Mouse (Mus musculus) heart, embryonic 14.5 days (tissue): Measurements from ENCODE around the gene Gm6034. TPM values are rescaled to one million over a fixed set of nuclear protein-coding genes. Genes with fewer than 3 reads are reported as not detected.
"Not testable (repeated sequence)": the region's sequence is repeated elsewhere in the genome, so short reads cannot be mapped to it uniquely, and the experiment has no call there.

Source experiments
- ATAC-seq: fragments of 200-750 bp; cut with Nextera tagmentation; 2 replicates; pipeline ENCODE4 v1.8.0; 2017; ENCODE audit warnings: low read depth, moderate TSS enrichment; ENCODE audit not compliant: insufficient number of reproducible peaks, insufficient read depth, low FRiP score
- H3K27ac ChIP-seq, 2 experiments: fragments of 200-500 bp in 1 of 2; fragments of 300-500 bp in 1 of 2; sonication (generic) in 1 of 2; replicated peaks in 1 of 2; 2 replicates each; pipeline ENCODE4 v1.5.1; 2012 to 2014; ENCODE audit warnings: low read depth in 2 of 2, low read length in 2 of 2, control low read depth in 1 of 2, mild to moderate bottlenecking in 1 of 2, mixed read lengths in 1 of 2; ENCODE audit not compliant: control insufficient read depth in 1 of 2, insufficient read depth in 1 of 2
- H3K27me3 ChIP-seq: fragments of 300-500 bp; sonication (generic); 2 replicates; pipeline ENCODE4 v1.6.1; 2014; ENCODE audit warnings: mild to moderate bottlenecking, low read length, control low read depth; ENCODE audit not compliant: control insufficient read depth, insufficient read depth
- H3K36me3 ChIP-seq: fragments of 300-500 bp; sonication (generic); 2 replicates; pipeline ENCODE4 v1.6.1; 2014; ENCODE audit warnings: mild to moderate bottlenecking, control low read depth, low read length, mixed read lengths; ENCODE audit not compliant: control insufficient read depth, insufficient read depth
- H3K4me1 ChIP-seq, 2 experiments: fragments of 200-500 bp in 1 of 2; fragments of 300-500 bp in 1 of 2; sonication (generic) in 1 of 2; 2 replicates each; pipeline ENCODE4 v1.6.1; 2012 to 2014; ENCODE audit warnings: low read length in 2 of 2, control low read depth in 1 of 2, mixed read lengths in 1 of 2; ENCODE audit not compliant: control insufficient read depth in 2 of 2, insufficient read depth in 2 of 2
- H3K4me2 ChIP-seq: fragments of 300-500 bp; sonication (generic); 2 replicates; pipeline ENCODE4 v1.6.1; 2014; ENCODE audit warnings: mild to moderate bottlenecking, low read length
- H3K4me3 ChIP-seq, 2 experiments: fragments of 200-500 bp in 1 of 2; fragments of 300-500 bp in 1 of 2; sonication (generic) in 1 of 2; 2 replicates each; pipeline ENCODE4 v1.5.1; 2012 to 2014; ENCODE audit warnings: low read length in 2 of 2, mild to moderate bottlenecking in 2 of 2, control low read depth in 1 of 2, low read depth in 1 of 2, moderate library complexity in 1 of 2; ENCODE audit not compliant: control insufficient read depth in 1 of 2, insufficient read depth in 1 of 2
- H3K9ac ChIP-seq: fragments of 300-500 bp; sonication (generic); 2 replicates; pipeline ENCODE4 v1.6.1; 2014; ENCODE audit warnings: mild to moderate bottlenecking, low read length
- H3K9me3 ChIP-seq: fragments of 300-500 bp; sonication (generic); 2 replicates; pipeline ENCODE4 v1.6.1; 2016; ENCODE audit warnings: low read length, control low read depth; ENCODE audit not compliant: control insufficient read depth
- WGBS: fragments of 180-500 bp; shearing (Covaris S2); extraction: QIAGEN DNeasy Blood & Tissue Kit; methylation state at CpG from one replicate; pipeline ENCODE4 v1.1.7; 2014; 5-methylcytosine and 5-hydroxymethylcytosine counted together
- polyA plus RNA-seq: library from polyadenylated mRNA; unstranded; fragments of >200 nt; fragmentation: Nextera tagmentation; extraction: Ambion mirVana; gene quantifications from 2 replicates; pipeline ENCODE4 v1.2.1, GENCODE M21; 2014

Gene Gm6034
- polyA plus RNA-seq, 1 experiment from 2014 or later, result not detected

DNA sequence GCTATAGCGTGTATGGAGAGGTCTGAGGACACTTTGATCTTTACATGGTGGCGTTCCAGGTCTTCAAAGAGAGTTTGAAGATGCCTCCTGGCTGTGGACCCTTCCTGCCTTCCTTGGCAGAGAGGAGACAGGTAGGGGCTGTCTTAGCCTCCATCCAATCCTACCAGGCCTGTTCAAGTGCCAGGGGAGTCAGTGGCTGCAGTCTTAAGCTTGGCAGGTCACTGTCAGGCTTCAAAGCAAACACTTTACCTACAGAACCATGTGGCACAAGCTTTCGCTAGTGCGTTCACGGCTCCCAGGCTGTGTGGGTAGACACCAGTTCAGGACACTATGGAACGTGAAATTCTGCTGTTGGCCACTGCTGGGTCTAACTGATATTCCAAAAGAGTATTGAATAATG, 19.8 kb upstream of the Gm6034 start:
- no peak overlapping the region for H3K27ac ChIP-seq
- H3K4me1 ChIP-seq, result peaks cover 0 to 6% of the 10 kb centered on the region in 2 experiments; a peak in 2 of 4 replicates
- H3K36me3 ChIP-seq, result no peaks in the 10 kb centered on the region
- H3K9me3 ChIP-seq, result no peaks in the 10 kb centered on the region; the same call in 1 of the 2 replicates
- no peak overlapping the region for H3K9ac ChIP-seq
- H3K4me3 ChIP-seq, result no peak overlapping the region
- 92% methylated on average over 6 of the region's 6 CpGs for WGBS
- H3K4me2 ChIP-seq, result no peak overlapping the region
- H3K27me3 ChIP-seq, result no peaks in the 10 kb centered on the region
- ATAC-seq, result no peak

DNA sequence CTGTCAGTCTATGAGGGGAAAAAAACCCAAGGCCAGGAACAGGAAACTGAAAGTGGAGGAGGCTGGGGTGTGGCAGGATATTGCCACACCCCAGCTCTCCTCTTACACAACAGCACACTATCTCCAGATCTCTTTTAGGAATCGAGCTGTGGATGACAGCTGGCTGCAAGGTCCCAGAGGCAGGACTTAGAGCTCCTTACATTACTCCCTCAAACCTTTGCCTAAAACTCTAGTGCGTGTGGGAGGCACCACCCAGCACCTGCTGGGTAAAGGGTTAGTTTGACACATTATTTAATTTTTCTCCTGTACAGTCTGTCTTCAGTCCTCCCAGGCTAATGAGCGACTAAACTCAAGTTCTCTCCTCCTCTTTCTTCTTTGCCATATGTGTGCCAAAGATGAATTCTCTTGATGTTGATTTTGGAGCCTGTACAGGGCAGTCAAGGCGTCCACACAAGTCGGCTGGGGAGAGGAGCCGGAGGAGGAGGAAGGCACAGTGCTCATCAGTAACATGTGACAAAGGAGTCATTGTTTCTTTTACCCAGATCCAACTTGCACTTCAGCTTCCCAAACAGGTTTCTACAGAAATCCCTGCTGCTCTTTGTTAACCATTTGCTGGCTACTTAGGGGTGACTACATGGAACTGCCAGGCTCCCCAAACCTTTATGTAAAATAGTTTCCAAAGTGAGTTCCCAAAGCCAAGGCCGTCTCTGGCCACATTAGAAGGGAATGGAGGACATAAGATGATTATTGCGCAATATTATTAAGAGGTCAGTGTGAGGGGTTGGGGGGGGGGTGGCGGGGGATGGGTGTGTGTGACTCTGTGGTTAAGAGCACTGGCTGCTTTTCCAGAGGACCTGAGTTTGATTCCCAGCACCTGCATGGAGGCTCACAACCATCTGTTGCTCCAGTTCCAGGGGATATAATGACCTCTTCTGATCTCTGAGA, 18.8 kb upstream of the Gm6034 start:
- no peak for ATAC-seq
- H3K4me1 ChIP-seq, result peaks cover 0 to 6% of the 10 kb centered on the region in 2 experiments; a peak in 2 of 4 replicates
- no peak overlapping the region for H3K4me3 ChIP-seq
- no peak overlapping the region for H3K9ac ChIP-seq
- H3K27ac ChIP-seq, result no peak overlapping the region
- H3K27me3 ChIP-seq, result no peaks in the 10 kb centered on the region
- WGBS, result 59% methylated on average over 9 of the region's 9 CpGs
- H3K9me3 ChIP-seq, result no peaks in the 10 kb centered on the region; the same call in 1 of the 2 replicates
- no peak overlapping the region for H3K4me2 ChIP-seq
- no peaks in the 10 kb centered on the region for H3K36me3 ChIP-seq

DNA sequence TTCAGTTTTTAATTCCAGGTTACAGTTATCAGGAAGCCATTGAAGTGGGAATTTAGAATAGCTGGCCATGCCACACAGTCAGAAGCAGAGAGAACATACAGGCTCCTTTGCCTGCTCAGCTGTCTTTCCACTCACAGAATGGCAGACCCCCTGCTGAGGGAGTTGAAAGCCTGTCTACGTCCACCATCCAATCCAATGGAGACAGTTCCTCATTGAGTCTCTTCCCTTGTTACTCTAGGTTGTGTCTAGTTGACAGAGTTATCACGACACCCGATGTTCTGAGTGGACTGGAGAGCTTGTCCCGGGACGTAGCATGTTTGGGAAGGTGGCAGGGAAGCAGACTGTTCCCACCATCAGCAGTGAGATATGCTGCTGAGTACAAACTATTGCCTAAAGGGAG, 17.6 kb upstream of the Gm6034 start:
- Histone ChIP-seq H3K4me2 (no peak overlapping the region), H3K4me1 (peaks cover 0 to 6% of the 10 kb centered on the region in 2 experiments; a peak in 2 of 4 replicates), H3K27me3 (no peaks in the 10 kb centered on the region), H3K4me3 (no peak overlapping the region), H3K27ac (no peak overlapping the region), H3K9ac (no peak overlapping the region), H3K36me3 (no peaks in the 10 kb centered on the region), H3K9me3 (no peaks in the 10 kb centered on the region; the same call in 1 of the 2 replicates)
- 41% methylated on average over 5 of the region's 5 CpGs for WGBS
- no peak for ATAC-seq

DNA sequence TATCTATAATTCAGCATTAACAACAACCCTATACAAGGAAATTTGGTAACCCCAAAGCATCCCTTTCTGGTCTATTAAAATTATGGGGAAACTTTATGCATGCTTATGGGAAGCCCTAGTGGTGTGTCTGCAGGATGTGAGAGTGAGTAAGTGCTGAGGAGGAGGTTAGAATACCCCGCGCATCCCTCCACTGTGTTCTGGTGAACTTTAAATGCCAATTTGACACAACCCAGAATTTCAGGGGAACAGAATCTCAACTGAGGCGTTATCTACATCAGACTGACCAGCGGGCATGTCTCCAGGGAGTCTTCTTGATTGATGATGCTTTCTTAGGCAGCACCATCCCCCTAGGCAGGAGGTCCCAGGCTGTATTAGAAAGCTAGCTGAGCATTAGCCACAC, 16.9 kb upstream of the Gm6034 start:
- H3K4me1 ChIP-seq, result peaks cover 0 to 6% of the 10 kb centered on the region in 2 experiments; a peak in 2 of 4 replicates
- no peak overlapping the region for H3K4me2 ChIP-seq
- 53% methylated on average over 4 of the region's 4 CpGs for WGBS
- no peak for ATAC-seq
- H3K27ac ChIP-seq, result no peak overlapping the region
- no peak overlapping the region for H3K4me3 ChIP-seq
- no peaks in the 10 kb centered on the region for H3K27me3 ChIP-seq
- no peaks in the 10 kb centered on the region for H3K36me3 ChIP-seq
- H3K9me3 ChIP-seq, result no peaks in the 10 kb centered on the region
- no peak overlapping the region for H3K9ac ChIP-seq

DNA sequence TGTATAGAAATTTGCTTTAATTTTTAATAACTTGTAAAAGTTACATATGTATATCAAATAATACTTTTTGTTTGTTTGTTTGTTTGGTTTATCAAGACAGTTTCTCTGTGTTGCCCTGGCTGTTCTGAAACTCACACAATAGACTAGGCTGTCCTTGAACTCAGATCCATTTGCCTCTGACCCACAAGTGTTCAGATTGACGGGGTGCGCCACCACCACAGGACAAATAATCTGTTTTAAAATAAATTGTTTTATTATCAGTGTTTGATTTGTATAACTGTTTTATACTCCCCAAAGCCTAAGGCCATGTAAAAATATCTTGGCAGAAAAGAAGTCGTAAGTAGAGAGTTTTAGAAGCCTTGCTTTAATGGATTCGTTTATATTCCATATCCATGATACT, 15.1 kb upstream of the Gm6034 start:
- Histone ChIP-seq H3K9ac (no peak overlapping the region), H3K27me3 (no peaks in the 10 kb centered on the region; the same call in 1 of the 2 replicates), H3K27ac (no peak overlapping the region), H3K36me3 (no peaks in the 10 kb centered on the region), H3K9me3 (no peaks in the 10 kb centered on the region), H3K4me1 (peaks cover 0 to 6% of the 10 kb centered on the region in 2 experiments; a peak in 2 of 4 replicates), H3K4me3 (no peak overlapping the region), H3K4me2 (no peak overlapping the region)
- 91% methylated on average over 4 of the region's 4 CpGs for WGBS
- ATAC-seq, result no peak

DNA sequence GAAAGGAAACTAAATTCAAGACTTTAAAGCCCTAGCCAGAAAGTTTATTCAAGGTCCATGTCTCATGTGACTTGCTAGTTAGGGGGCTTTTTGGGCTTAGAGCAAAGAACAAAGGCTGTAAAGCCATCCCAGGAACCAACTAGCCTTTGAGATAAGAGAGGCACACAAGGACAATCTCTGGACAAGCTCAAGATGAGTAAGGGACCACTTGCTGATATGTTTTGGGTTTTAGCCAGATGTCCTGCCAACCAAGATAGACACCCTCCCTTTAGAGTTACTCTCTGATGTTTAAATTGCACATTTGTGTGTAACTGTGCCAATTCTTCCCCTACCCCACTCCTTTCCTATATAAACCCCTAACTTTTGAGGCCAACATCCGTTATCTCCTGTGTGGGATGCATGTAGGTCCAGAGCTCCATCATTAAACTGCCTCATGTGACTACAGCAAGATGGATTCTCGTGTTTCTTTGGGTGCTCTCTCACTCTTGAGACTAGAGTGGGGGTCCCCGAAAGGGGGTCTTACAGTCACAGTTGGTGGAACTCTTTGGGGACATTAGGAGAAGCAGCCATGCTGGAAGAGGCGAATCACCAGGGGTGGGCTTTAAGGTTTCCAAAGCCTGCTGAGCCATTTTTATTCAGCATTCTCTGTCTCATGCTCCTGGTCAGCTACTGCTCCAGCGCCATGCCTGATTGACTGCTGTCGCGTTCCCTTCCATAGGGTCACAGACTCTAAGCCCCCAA, 13.7 kb upstream of the Gm6034 start:
- H3K4me3 ChIP-seq, result no peak overlapping the region
- no peaks in the 10 kb centered on the region for H3K36me3 ChIP-seq
- peaks cover 0 to 1% of the 10 kb centered on the region in 2 experiments; a peak in 2 of 4 replicates for H3K4me1 ChIP-seq
- H3K27me3 ChIP-seq, result no peaks in the 10 kb centered on the region; the same call in 1 of the 2 replicates
- H3K9ac ChIP-seq, result no peak overlapping the region
- no peak for ATAC-seq
- no peaks in the 10 kb centered on the region for H3K9me3 ChIP-seq
- H3K4me2 ChIP-seq, result no peak overlapping the region
- WGBS, result 88% methylated on average over 7 of the region's 7 CpGs
- H3K27ac ChIP-seq, result no peak overlapping the region

DNA sequence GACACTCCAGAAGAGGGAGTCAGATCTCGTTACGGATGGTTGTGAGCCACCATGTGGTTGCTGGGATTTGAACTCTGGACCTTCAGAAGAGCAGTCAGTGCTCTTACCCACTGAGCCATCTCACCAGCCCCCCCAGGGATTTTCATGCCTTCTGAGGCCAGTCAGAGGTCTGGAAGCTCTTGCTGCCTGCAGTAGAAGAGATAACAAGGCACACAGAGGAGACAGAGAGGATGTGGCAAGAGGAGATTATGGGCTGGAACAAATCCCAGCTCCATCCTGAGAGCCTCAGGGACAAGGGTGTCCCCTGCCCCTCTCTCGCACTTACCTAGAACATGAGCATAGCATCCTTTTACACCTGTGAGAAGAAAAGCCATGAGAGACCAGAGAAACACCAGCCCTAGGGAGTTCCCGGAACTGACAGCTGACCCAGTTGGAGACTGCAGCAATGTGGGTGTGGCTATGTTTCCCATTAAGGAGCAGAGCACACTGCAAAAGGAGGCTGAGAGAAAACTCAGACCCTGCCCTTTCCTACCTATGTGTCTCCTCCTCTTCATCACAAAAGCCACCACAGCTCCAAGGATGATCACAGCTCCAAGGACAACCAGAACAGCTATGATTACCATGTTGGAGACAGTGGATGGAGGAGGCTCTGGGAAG, 12.6 kb upstream of the Gm6034 start:
- 54% methylated on average over 2 of the region's 4 CpGs for WGBS
- not testable (repeated sequence) for H3K4me1 ChIP-seq, H3K27ac ChIP-seq, H3K4me2 ChIP-seq, H3K9ac ChIP-seq, ATAC-seq, H3K36me3 ChIP-seq, H3K4me3 ChIP-seq, H3K27me3 ChIP-seq, H3K9me3 ChIP-seq
